Mouse (Mus musculus) right cerebral cortex, postnatal 14 days (tissue): ENCODE results near the gene Amdhd1.

Experiments used
- DNase-seq: peaks from one replicate; pipeline ENCODE4 v3.0.0; 2022

The Amdhd1 gene

GRCm38 (mm10) chr10:93538818-93539217, 1.0 kb downstream of the Amdhd1 start:
- no peak for DNase-seq

- no peak for DNase-seq
Observed at GRCm38 (mm10) chr10:93538287-93538686, 1.5 kb downstream of the Amdhd1 start.

- no peak for DNase-seq
Observed at GRCm38 (mm10) chr10:93525329-93525728, 14.5 kb downstream of the Amdhd1 start.

GRCm38 (mm10) chr10:93520994-93521393, 18.8 kb downstream of the Amdhd1 start:
- DNase-seq: no peak

- DNase-seq: no peak
Observed at GRCm38 (mm10) chr10:93519756-93520155, 20.1 kb downstream of the Amdhd1 start.

GRCm38 (mm10) chr10:93519159-93519558, 20.7 kb downstream of the Amdhd1 start:
- no peak for DNase-seq

GRCm38 (mm10) chr10:93518620-93519019, 21.2 kb downstream of the Amdhd1 start:
- no peak for DNase-seq

- DNase-seq: no peak
Observed at GRCm38 (mm10) chr10:93518186-93518585, 21.6 kb downstream of the Amdhd1 start.

GRCm38 (mm10) chr10:93517754-93518153, 22.1 kb downstream of the Amdhd1 start:
- DNase-seq: no peak

- DNase-seq: no peak
Observed at GRCm38 (mm10) chr10:93515927-93516326, 23.9 kb downstream of the Amdhd1 start.

GRCm38 (mm10) chr10:93515419-93515818, 24.4 kb downstream of the Amdhd1 start:
- DNase-seq: no peak

- no peak for DNase-seq
Observed at GRCm38 (mm10) chr10:93509532-93510153, 30.2 kb downstream of the Amdhd1 start.

GRCm38 (mm10) chr10:93508383-93508970, 31.4 kb downstream of the Amdhd1 start:
- DNase-seq: no peak

GRCm38 (mm10) chr10:93501346-93501745, 38.5 kb downstream of the Amdhd1 start:
- DNase-seq: no peak

- no peak for DNase-seq
Observed at GRCm38 (mm10) chr10:93500864-93501263, 39.0 kb downstream of the Amdhd1 start.

GRCm38 (mm10) chr10:93490451-93490850, 49.4 kb downstream of the Amdhd1 start:
- no peak for DNase-seq

GRCm38 (mm10) chr10:93488828-93489226, 51.0 kb downstream of the Amdhd1 start:
- DNase-seq: no peak

- no peak for DNase-seq
Observed at GRCm38 (mm10) chr10:93488066-93488827, 51.6 kb downstream of the Amdhd1 start, which contains the start of gene Hal. Gene Hal, plus strand, starts transcription at chr10:93488768.

- DNase-seq: no peak
Observed at GRCm38 (mm10) chr10:93486622-93487021, 53.2 kb downstream of the Amdhd1 start.

- DNase-seq: no peak
Observed at GRCm38 (mm10) chr10:93485055-93485691, 54.7 kb downstream of the Amdhd1 start.

- no peak for DNase-seq
Observed at GRCm38 (mm10) chr10:93484511-93484910, 55.3 kb downstream of the Amdhd1 start.
